Comparison of ENCODE assay signal across 7 mouse cellular contexts in the genomic region with DNA sequence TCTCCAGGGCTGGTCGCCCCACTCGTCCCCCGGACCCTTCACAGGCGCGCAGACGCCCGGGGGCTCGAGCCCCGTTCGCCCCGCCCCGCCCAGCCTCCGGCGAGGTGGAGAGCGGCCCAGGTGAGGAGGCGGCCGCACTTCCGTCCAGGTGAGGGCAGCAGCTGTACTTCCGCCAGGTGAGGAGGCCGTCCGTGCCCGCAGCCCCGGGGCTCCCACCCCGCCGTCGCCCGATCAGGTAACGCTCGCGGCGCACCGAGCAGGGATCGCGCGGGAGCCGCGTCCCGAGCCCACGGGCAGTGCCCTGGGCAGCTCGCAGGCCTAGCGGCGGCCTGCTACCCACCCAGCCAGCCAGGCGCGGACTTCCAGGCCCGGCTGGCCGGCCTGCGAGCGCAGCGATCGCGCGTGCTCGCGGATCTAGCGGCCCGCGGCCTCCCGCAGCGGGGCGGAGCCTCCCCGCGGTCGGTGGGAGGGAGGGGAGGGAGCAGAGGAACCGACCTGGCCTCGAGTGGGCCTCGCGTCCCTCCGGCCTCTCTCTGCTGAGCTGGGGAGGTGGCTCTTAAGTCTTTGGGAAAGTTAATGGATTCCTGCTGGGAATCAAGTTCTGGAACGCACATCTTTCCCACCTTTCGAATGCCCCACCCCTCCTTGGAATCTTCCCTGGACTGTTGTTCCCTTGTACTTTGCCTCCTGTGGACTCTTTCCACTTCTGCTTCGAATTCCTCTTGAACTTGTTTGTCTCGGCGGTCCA. TPM values are rescaled to one million over a fixed set of nuclear protein-coding genes. Genes with fewer than 3 reads are reported as not detected.
DNase-seq lines count a peak whose midpoint lies in the region; ATAC-seq lines count a peak whose summit lies in the region.

Gene Patj (plus strand): TSS at position 96 of the 748 bp plus-strand sequence.

- no peaks in the 10 kb centered on the region for H3K27me3 ChIP-seq in embryonic facial prominence, embryonic 14.5 days (replicated peaks; ENCODE audit: control insufficient read depth, insufficient read depth, low read length)
- H3K27me3 ChIP-seq in limb, embryonic 12.5 days: no peaks in the 10 kb centered on the region
- no peaks in the 10 kb centered on the region for H3K27me3 ChIP-seq in midbrain, embryonic 14.5 days (ENCODE audit: control insufficient read depth, insufficient read depth, low read length)

- H3K27ac ChIP-seq in embryonic facial prominence, embryonic 14.5 days (replicated peaks; ENCODE audit: low read depth, low read length): peak within 1 kb of the TSS; percentile 89
- H3K27ac ChIP-seq in limb, embryonic 12.5 days: peak within 1 kb of the TSS; percentile 91
- peak within 1 kb of the TSS; percentile 80 for H3K27ac ChIP-seq in midbrain, embryonic 14.5 days (replicated peaks; ENCODE audit: low read depth, low read length)

- 1% methylated on average over 47 of the region's 73 CpGs for WGBS in embryonic facial prominence, embryonic 14.5 days
- WGBS in limb, embryonic 12.5 days: under 1% methylated on average over 55 of the region's 73 CpGs
- WGBS in midbrain, embryonic 14.5 days: 1% methylated on average over 73 of the region's 73 CpGs

- DNase-seq in adrenal gland, postnatal 25 days: peak; percentile 66
- DNase-seq in embryonic facial prominence, embryonic 14.5 days (ENCODE audit: low spot score): peak; percentile 83
- DNase-seq in heart, adult 9 months (ENCODE audit: low spot score in 2 of 2): peak; percentile 21 to 36
- DNase-seq in kidney, adult 9 months: peak; percentile 85
- DNase-seq in midbrain, embryonic 14.5 days: peak; percentile 85
- DNase-seq in spleen, adult 18-20 months: peak; percentile 46 to 50

- peak within 1 kb of the TSS; percentile 99 for H3K9ac ChIP-seq in embryonic facial prominence, embryonic 14.5 days (ENCODE audit: low read depth, low read length)
- peak within 1 kb of the TSS; percentile 98 for H3K9ac ChIP-seq in limb, embryonic 12.5 days (replicated peaks)
- H3K9ac ChIP-seq in midbrain, embryonic 14.5 days (replicated peaks; ENCODE audit: low read length): peak within 1 kb of the TSS; percentile 98

- ATAC-seq in embryonic facial prominence, embryonic 14.5 days (ENCODE audit: low read depth): peak; percentile 88
- ATAC-seq in limb, embryonic 12.5 days (ENCODE audit: insufficient number of reproducible peaks, insufficient read depth, low FRiP score, low TSS enrichment, low read depth): peak; percentile 87
- ATAC-seq in midbrain, embryonic 14.5 days (ENCODE audit: low FRiP score, low TSS enrichment): peak; percentile 83

- H3K4me2 ChIP-seq in embryonic facial prominence, embryonic 14.5 days (ENCODE audit: low read depth, low read length): peak within 1 kb of the TSS; percentile 68
- H3K4me2 ChIP-seq in limb, embryonic 12.5 days: peak within 1 kb of the TSS; percentile 76
- H3K4me2 ChIP-seq in midbrain, embryonic 14.5 days (ENCODE audit: low read length): peak within 1 kb of the TSS; percentile 88

- H3K4me1 ChIP-seq in embryonic facial prominence, embryonic 14.5 days (ENCODE audit: control insufficient read depth, insufficient read depth, low read length): no peaks in the 10 kb centered on the region
- peaks cover 2% of the 10 kb centered on the region for H3K4me1 ChIP-seq in limb, embryonic 12.5 days (replicated peaks)
- 0 out of 2 replicates have a peak, but pooled peaks cover 5% of the 10 kb centered on the region for H3K4me1 ChIP-seq in midbrain, embryonic 14.5 days (ENCODE audit: control insufficient read depth, insufficient read depth, low read length)

- H3K36me3 ChIP-seq in embryonic facial prominence, embryonic 14.5 days (ENCODE audit: control insufficient read depth, insufficient read depth, low read length): no peaks in the 10 kb centered on the region
- H3K36me3 ChIP-seq in limb, embryonic 12.5 days: no peaks in the 10 kb centered on the region
- H3K36me3 ChIP-seq in midbrain, embryonic 14.5 days (ENCODE audit: control insufficient read depth, insufficient read depth, low read length): no peaks in the 10 kb centered on the region

- H3K9me3 ChIP-seq in embryonic facial prominence, embryonic 14.5 days (ENCODE audit: control insufficient read depth, low read length): no peaks in the 10 kb centered on the region
- no peaks in the 10 kb centered on the region for H3K9me3 ChIP-seq in limb, embryonic 12.5 days
- no peaks in the 10 kb centered on the region for H3K9me3 ChIP-seq in midbrain, embryonic 14.5 days (ENCODE audit: control insufficient read depth, low read length)

- peak within 1 kb of the TSS; percentile 79 for H3K4me3 ChIP-seq in embryonic facial prominence, embryonic 14.5 days (ENCODE audit: low read depth, low read length)
- H3K4me3 ChIP-seq in limb, embryonic 12.5 days (replicated peaks): peak within 1 kb of the TSS; percentile 80
- H3K4me3 ChIP-seq in midbrain, embryonic 14.5 days (replicated peaks; ENCODE audit: low read depth, low read length): peak within 1 kb of the TSS; percentile 80

RNA-seq across cellular contexts. Expression of gene Patj, which starts in this region (rescaled TPM):
- total RNA-seq in adrenal gland, postnatal 25 days (2021): 4.0 and 4.3 TPM in 2 replicates
- polyA plus RNA-seq in embryonic facial prominence, embryonic 14.5 days (2014; fragmentation: Nextera tagmentation; extraction: Ambion mirVana): 10.7 and 12.3 TPM in 2 replicates
- 24.9 and 26.3 TPM in 2 replicates for polyA plus RNA-seq in limb, embryonic 12.5 days (2016; fragmentation: Nextera tagmentation; extraction: Ambion mirVana)
- polyA plus RNA-seq in midbrain, embryonic 14.5 days (2014; fragmentation: Nextera tagmentation; extraction: Ambion mirVana): 8.0 and 9.0 TPM in 2 replicates

Comparison
In these comparisons a context has a peak if more than half of its experiments do, and no peak if none do; other contexts are left out.
1. Peak in every context shown above with its lines: DNase-seq, ATAC-seq, H3K4me3 ChIP-seq and H3K27ac ChIP-seq.
2. DNase-seq: peak in every context shown above with its lines; median percentile 85 in kidney, adult 9 months; 85 in midbrain, embryonic 14.5 days; 83 in embryonic facial prominence, embryonic 14.5 days; 66 in adrenal gland, postnatal 25 days; 48 in spleen, adult 18-20 months; 28 in heart, adult 9 months.